Mouse (Mus musculus) frontal cortex, postnatal 10 days (tissue): ENCODE measurements around the gene Dst.

Experiments
- DNase-seq, 2 experiments: peaks; one replicate each; pipeline ENCODE4 v3.0.0; 2022; ENCODE audit warnings: low spot score in 2 of 2, mixed read lengths in 1 of 2

Dst gene

DNA sequence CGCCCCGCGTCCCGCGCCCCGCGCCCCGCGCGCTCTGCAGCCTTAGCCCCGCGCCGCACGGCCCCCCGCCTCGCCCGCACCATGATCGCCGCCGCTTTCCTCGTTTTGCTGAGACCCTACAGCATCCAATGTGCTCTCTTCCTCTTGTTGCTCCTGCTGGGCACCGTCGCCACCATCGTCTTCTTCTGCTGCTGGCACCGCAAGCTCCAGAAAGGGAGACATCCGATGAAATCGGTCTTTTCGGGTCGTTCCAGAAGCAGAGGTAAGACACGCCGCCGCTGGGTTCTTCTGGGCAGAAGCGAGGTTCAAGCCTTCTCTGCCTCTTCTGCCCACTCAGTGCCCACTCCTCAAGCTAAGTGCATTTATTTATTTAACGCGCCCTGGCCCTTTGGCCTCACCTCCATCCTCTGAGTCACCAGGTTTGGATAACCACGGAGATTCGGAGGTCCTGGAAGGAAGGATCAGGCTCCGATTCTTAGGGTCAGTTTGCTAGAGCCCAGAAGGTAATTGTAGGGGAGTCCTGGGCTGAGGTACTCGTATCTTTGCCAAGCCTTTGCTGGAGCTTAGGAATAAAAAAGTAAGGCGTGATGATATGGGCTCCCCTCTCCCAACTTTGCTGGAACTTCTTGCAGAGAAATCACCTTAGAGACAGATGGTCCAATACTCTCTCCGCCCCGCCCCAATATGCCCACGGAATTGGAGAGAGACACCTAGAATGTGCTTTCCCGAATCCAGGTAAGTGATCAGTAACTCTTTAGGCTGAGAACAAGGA is at the start of gene Dst:
Gene Dst, plus strand, starts transcription at position 35 of the 772 bp plus-strand sequence.
- no peak for DNase-seq

DNA sequence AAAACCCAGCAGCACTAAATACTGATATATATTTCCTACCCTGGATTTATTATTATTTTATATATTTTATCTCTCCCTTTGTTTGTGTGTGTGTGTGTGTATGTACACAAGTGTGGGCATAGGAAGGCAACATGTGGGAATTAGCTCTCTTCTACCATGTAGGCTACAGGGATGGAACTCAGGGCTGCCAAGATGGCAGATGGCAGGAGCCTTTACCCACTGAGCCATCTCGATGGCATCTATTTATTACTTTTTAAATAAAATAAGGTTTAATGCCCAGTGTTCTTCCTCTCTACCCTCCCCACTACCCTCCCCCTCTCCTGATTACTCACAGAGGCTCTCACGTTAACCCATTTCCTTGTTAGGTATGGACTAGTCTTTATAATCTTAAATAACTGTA is 39.0 kb upstream of the Dst start:
- no peak for DNase-seq

GRCm38 (mm10) chr1:33869437-33869836 is 38.6 kb upstream of the Dst start:
- no peak for DNase-seq

- no peak for DNase-seq
These were observed 34.5 kb upstream of the Dst start for GRCm38 (mm10) chr1:33873561-33873960.

- DNase-seq: no peak
These were observed 32.3 kb upstream of the Dst start for GRCm38 (mm10) chr1:33875691-33876090.

GRCm38 (mm10) chr1:33876416-33876815 is 31.6 kb upstream of the Dst start:
- DNase-seq: no peak

GRCm38 (mm10) chr1:33878170-33878569 is 29.9 kb upstream of the Dst start:
- DNase-seq: no peak

GRCm38 (mm10) chr1:33883102-33883839 is 24.8 kb upstream of the Dst start:
- DNase-seq: no peak

GRCm38 (mm10) chr1:33892784-33893183 is 15.2 kb upstream of the Dst start:
- peak in 1 of 2 experiments; percentile 31 for DNase-seq

GRCm38 (mm10) chr1:33896116-33896515 is 11.9 kb upstream of the Dst start:
- no peak for DNase-seq

DNA sequence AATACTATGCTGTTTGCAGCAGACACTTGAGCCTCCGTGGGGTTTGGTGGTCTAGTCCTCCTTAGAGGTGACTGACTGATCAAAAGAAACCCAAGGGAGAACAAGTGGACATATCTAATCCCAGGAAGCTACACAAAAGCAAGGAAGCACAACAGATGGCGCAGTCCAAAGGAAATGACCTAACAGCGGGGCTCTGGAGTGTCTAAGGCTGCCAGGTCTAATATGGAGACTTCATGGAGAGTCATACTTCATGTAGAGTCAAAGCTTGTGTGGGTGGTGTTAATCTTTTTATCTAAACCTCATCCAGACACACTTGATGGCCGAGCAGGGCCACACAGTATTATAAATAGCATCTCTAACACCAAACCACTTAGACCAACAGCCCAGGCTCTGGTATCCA is 11.4 kb upstream of the Dst start:
- no peak for DNase-seq

GRCm38 (mm10) chr1:33897426-33897825 is 10.6 kb upstream of the Dst start:
- no peak for DNase-seq

GRCm38 (mm10) chr1:33898373-33898772 is 9.7 kb upstream of the Dst start:
- no peak for DNase-seq

GRCm38 (mm10) chr1:33900175-33900574 is 7.8 kb upstream of the Dst start:
- DNase-seq: no peak

- DNase-seq: no peak
These were observed 4.4 kb upstream of the Dst start for GRCm38 (mm10) chr1:33903587-33903986.

GRCm38 (mm10) chr1:33906216-33906615 is 1.8 kb upstream of the Dst start:
- DNase-seq: no peak

DNA sequence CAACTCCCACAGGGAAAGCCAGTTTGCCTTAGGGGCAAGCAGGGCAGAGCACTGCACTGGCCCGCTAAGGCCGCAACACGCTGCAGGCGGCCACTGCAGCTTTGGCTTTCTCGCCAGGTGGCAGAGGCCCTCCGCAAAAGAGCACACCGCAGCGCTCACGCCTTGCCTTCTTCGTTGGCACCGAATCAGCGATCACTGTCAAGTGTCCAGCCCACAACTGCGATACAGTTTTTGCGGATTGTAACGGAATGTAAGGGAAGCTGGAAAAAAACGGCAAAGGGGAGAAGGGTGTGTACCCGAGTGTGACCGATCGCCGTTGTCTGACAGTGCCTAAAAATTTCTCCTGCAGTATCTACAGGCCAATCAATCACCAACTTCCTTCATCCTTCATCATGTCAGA is 1.1 kb upstream of the Dst start:
- peak in 1 of 2 experiments; percentile 29 for DNase-seq

GRCm38 (mm10) chr1:33907421-33908190 is 419 bp upstream of the Dst start, which contains the start of gene Bend6:
Bend6 (minus strand) TSS chr1:33907816.
- DNase-seq: peak; percentile 66 to 78

GRCm38 (mm10) chr1:33911589-33911988 is 3.6 kb downstream of the Dst start:
- no peak for DNase-seq

DNA sequence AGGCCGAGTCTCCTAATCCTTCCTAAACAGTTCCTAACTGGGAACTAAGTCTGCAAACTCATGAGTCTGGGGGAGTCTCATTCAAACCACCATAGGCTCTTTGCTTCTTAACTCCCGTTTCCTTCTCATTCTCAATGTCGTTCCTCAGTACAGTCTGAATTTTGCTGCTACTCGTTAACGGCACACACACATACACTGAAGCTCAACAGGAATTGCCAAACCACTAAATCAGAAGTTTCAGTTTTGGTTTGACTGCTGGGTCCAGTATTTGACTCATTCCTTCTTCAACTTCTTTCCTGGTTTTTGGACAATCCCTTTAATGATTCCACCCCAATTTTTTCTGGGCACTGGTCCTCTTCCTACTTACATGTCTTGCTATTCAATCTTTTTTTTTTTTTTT is 8.5 kb downstream of the Dst start:
- no peak for DNase-seq

- no peak for DNase-seq
These were observed 14.9 kb downstream of the Dst start for GRCm38 (mm10) chr1:33922975-33923374.

GRCm38 (mm10) chr1:33925283-33925682 is 17.3 kb downstream of the Dst start:
- no peak for DNase-seq
